Mouse (Mus musculus): ENCODE results near the gene Sectm1b. TPM values are rescaled to one million over a fixed set of nuclear protein-coding genes. Genes with fewer than 3 reads are reported as not detected.
"Not testable (repeated sequence)": the region's sequence is repeated elsewhere in the genome, so short reads cannot be mapped to it uniquely, and the experiment has no call there.

The Sectm1b gene
- not detected in 2 replicates for polyA plus RNA-seq (2011; ENCODE audit: insufficient read depth, insufficient read length, low replicate concordance, missing spikeins)

GRCm38 (mm10) chr11:121063379-121063778, at the start of gene Sectm1b:
Sectm1b (minus strand) TSS chr11:121063569.
- 66% methylated on average over 5 of the region's 5 CpGs for WGBS
- TF ChIP-seq CTCF (IDR thresholded peaks at IDR 0.05; ENCODE audit: control insufficient read depth, insufficient read depth, low read length) (no peak), POLR2A (IDR thresholded peaks at IDR 0.05; ENCODE audit: borderline replicate concordance, control insufficient read depth, low read depth, low read length) (no peak)

GRCm38 (mm10) chr11:121112091-121112775, 48.9 kb upstream of the Sectm1b start:
- TF ChIP-seq POLR2A (IDR thresholded peaks at IDR 0.05; ENCODE audit: borderline replicate concordance, control insufficient read depth, low read depth, low read length) = no peak
- TF ChIP-seq CTCF (IDR thresholded peaks at IDR 0.05; ENCODE audit: control insufficient read depth, insufficient read depth, low read length) = no peak
- Histone ChIP-seq H3K4me3 (replicated peaks; ENCODE audit: control insufficient read depth, low read depth, low read length) (no peak overlapping the region), H3K4me1 (ENCODE audit: control insufficient read depth, insufficient read depth, low read length) (no peaks in the 10 kb centered on the region), H3K27ac (ENCODE audit: control insufficient read depth, insufficient read depth, low read depth, low read length, poor library complexity) (no peak overlapping the region)
- 31% methylated on average over 5 of the region's 5 CpGs for WGBS

More at GRCm38 (mm10) chr11:121063379-121063778, at the start of gene Sectm1b:
- H3K4me1 ChIP-seq (ENCODE audit: control insufficient read depth, insufficient read depth, low read length) = no peaks in the 10 kb centered on the region
- H3K27ac ChIP-seq (ENCODE audit: control insufficient read depth, insufficient read depth, low read depth, low read length, poor library complexity) = no peak within 1 kb of the TSS
- no peak within 1 kb of the TSS for H3K4me3 ChIP-seq (replicated peaks; ENCODE audit: control insufficient read depth, low read depth, low read length)

DNA sequence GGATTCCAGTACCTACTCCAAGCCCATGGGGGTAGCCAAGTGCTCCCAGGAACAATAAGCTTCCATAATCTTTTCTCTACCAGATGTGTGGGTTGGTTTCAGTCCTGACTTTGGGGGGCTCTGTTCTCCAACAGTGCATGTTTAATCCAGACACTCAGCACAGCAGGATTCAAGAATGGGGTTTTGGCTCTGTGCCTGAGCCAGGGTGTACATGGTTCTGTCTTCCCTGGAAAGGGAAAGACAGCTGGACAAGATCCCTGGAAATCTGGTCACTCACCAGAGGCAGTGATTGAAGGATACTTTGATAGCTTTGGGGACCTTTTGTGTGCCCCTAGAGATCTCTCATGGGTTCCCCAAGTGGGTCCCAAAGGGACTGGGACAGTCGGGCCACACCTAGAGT, 48.2 kb upstream of the Sectm1b start:
- H3K27ac ChIP-seq (ENCODE audit: control insufficient read depth, insufficient read depth, low read depth, low read length, poor library complexity) = no peak overlapping the region
- 59% methylated on average over 1 of the region's 1 CpGs for WGBS
- no peaks in the 10 kb centered on the region for H3K4me1 ChIP-seq (ENCODE audit: control insufficient read depth, insufficient read depth, low read length)
- H3K4me3 ChIP-seq (replicated peaks; ENCODE audit: control insufficient read depth, low read depth, low read length) = no peak overlapping the region
- TF ChIP-seq POLR2A (IDR thresholded peaks at IDR 0.05; ENCODE audit: borderline replicate concordance, control insufficient read depth, low read depth, low read length) (no peak), CTCF (IDR thresholded peaks at IDR 0.05; ENCODE audit: control insufficient read depth, insufficient read depth, low read length) (no peak)

GRCm38 (mm10) chr11:121111051-121111450, 47.7 kb upstream of the Sectm1b start:
- TF ChIP-seq POLR2A (IDR thresholded peaks at IDR 0.05; ENCODE audit: borderline replicate concordance, control insufficient read depth, low read depth, low read length) = no peak
- TF ChIP-seq CTCF (IDR thresholded peaks at IDR 0.05; ENCODE audit: control insufficient read depth, insufficient read depth, low read length) = no peak
- WGBS = 76% methylated on average over 3 of the region's 3 CpGs
- no peaks in the 10 kb centered on the region for H3K4me1 ChIP-seq (ENCODE audit: control insufficient read depth, insufficient read depth, low read length)

GRCm38 (mm10) chr11:121109986-121110385, 46.6 kb upstream of the Sectm1b start:
- WGBS = 32% methylated on average over 2 of the region's 2 CpGs
- Histone ChIP-seq H3K4me1 (ENCODE audit: control insufficient read depth, insufficient read depth, low read length) (no peaks in the 10 kb centered on the region), H3K4me3 (replicated peaks; ENCODE audit: control insufficient read depth, low read depth, low read length) (no peak overlapping the region), H3K27ac (ENCODE audit: control insufficient read depth, insufficient read depth, low read depth, low read length, poor library complexity) (no peak overlapping the region)
- TF ChIP-seq POLR2A (IDR thresholded peaks at IDR 0.05; ENCODE audit: borderline replicate concordance, control insufficient read depth, low read depth, low read length) (no peak), CTCF (IDR thresholded peaks at IDR 0.05; ENCODE audit: control insufficient read depth, insufficient read depth, low read length) (no peak)

More at GRCm38 (mm10) chr11:121111051-121111450, 47.7 kb upstream of the Sectm1b start:
- H3K27ac ChIP-seq (ENCODE audit: control insufficient read depth, insufficient read depth, low read depth, low read length, poor library complexity) = no peak overlapping the region
- H3K4me3 ChIP-seq (replicated peaks; ENCODE audit: control insufficient read depth, low read depth, low read length) = no peak overlapping the region

DNA sequence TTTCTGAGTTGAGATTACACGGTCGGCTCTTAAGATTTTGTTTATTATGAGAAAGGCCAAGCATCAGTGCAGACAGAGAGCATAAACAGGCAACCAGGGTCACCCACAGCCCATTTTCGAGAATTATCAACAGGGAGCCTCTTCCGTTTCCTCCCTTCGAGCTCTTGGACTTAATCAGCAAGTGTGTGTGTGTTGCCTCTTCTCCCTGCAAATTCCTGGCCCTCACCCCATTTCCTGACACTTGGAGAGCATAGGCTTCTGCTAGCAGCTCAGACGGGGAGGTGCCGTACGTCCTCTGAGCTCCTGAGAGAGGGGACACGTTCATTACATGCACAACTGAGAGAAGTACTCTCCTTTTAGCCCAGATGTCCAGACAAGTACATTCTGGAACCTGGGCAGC, 44.7 kb upstream of the Sectm1b start:
- Histone ChIP-seq H3K4me1 (ENCODE audit: control insufficient read depth, insufficient read depth, low read length) (no peaks in the 10 kb centered on the region), H3K4me3 (replicated peaks; ENCODE audit: control insufficient read depth, low read depth, low read length) (no peak overlapping the region), H3K27ac (ENCODE audit: control insufficient read depth, insufficient read depth, low read depth, low read length, poor library complexity) (no peak overlapping the region)
- 77% methylated on average over 9 of the region's 9 CpGs for WGBS
- TF ChIP-seq POLR2A (IDR thresholded peaks at IDR 0.05; ENCODE audit: borderline replicate concordance, control insufficient read depth, low read depth, low read length) = no peak

DNA sequence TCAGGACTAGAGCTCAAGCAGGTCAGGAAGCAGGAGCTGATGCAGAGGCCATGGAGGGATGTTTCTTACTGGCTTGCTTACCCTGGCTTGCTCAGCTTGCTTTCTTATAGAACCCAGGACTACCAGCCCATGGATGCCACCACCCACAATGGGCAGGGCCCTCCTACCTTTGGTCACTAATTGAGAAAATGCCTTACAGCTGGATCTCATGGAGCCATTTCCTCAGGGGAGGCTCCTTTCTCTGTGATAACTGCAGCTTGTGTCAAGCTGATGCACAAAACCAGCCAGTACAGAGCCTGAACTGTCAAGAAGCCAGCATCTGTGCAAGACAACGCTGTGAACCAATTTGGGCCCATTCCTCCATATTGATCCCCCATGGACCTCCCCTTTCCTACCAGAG, 43.9 kb upstream of the Sectm1b start:
- 78% methylated on average over 1 of the region's 1 CpGs for WGBS
- H3K4me3 ChIP-seq (replicated peaks; ENCODE audit: control insufficient read depth, low read depth, low read length); H3K27ac ChIP-seq (ENCODE audit: control insufficient read depth, insufficient read depth, low read depth, low read length, poor library complexity); H3K4me1 ChIP-seq (ENCODE audit: control insufficient read depth, insufficient read depth, low read length): not testable (repeated sequence)

- Histone ChIP-seq H3K27ac (ENCODE audit: control insufficient read depth, insufficient read depth, low read depth, low read length, poor library complexity) (no peak overlapping the region), H3K4me1 (ENCODE audit: control insufficient read depth, insufficient read depth, low read length) (no peaks in the 10 kb centered on the region; the same call in 1 of the 2 replicates), H3K4me3 (replicated peaks; ENCODE audit: control insufficient read depth, low read depth, low read length) (no peak overlapping the region)
- 63% methylated on average over 4 of the region's 4 CpGs for WGBS
- TF ChIP-seq CTCF (IDR thresholded peaks at IDR 0.05; ENCODE audit: control insufficient read depth, insufficient read depth, low read length) (no peak), POLR2A (IDR thresholded peaks at IDR 0.05; ENCODE audit: borderline replicate concordance, control insufficient read depth, low read depth, low read length) (no peak)
Measured at GRCm38 (mm10) chr11:121101124-121101805, 37.9 kb upstream of the Sectm1b start.

Data from bone marrow, adult 2 months (tissue).